Mouse (Mus musculus) thymus, postnatal 14 days (tissue): ENCODE data around the gene Trappc2l.

Source experiments
- DNase-seq: peaks from one replicate; pipeline ENCODE4 v3.0.0; 2021

Gene Trappc2l

DNA sequence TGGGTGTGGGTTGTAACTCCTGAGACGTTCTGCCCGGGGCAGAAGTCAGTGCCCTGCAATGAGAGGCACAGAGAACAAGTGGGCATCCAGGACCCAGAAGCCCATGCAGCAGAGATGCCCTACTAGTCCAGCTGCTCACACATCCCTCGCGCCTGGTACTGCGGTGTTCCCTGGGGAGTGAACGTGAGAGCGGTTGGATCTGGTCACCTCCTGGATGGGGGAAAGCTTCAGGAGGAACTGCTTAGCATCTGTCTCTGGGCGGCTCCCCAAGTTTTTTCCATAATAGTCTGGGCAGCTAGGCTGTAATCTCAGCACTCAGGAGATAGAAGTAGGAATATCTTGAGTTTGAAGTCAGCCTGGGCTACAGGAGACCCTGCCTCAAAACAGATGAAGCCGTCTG is 26.5 kb upstream of the Trappc2l start:
- no peak for DNase-seq

DNA sequence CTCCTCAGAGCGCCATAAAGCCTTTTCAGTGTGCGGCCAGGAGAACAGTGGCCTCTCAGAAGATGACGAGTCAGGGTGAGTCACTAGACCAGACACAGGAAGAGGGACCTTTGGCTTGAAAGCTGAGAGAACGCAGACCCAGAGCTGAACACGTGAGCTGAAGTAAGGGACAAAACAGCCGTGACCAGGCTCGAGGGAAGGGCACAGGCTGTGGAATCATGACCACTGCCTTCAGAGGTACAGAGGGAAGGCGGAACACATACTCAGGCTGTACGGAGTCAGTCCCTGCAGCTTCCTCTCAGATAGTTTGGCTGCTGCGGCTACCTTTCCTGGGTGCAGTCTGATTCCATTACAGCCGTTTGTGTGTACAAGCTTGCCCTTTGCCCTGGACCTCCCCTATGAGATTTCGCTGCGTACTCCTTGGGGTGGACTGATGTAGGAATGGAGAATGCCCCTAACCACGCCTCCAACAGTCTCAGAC is 26.0 kb upstream of the Trappc2l start:
- no peak for DNase-seq

DNA sequence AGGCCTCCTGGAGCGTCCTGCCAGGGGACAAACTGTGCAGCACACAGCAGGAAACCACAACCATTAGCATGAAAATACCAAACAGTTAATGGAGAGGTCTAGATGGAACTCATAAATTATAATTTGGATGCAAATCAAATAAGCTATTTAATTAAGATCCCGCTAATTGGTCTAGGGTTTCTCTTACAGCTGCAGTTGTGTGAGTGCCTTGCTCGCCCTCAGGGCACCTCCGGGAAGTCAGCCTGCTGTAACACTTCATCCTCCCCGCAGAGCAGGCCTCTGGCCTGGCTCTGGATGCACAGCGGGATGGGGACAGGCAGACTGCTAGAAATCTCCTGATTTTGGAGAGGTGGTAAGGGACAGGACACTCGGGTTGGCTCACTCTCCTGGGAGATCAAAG is 25.3 kb upstream of the Trappc2l start:
- no peak for DNase-seq

DNA sequence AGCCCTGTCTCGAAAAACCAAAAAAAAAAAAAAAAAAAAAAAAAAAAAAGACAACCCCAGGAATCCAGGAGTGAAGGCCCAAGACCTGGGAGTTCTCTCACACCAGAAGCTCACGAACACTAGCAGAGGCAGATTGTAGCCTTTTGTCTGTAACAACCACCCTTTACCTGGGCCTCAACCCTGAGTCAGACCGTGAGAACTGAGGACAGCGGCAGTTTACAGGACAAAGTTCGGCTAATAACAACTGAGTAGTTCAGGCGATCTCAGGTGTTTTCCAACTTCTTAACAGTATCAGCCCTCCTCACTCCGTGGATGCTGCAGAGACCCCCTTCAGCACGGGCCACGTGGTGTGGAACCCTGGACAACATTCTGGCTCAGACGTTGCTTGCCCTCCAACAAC is 24.7 kb upstream of the Trappc2l start:
- no peak for DNase-seq

DNA sequence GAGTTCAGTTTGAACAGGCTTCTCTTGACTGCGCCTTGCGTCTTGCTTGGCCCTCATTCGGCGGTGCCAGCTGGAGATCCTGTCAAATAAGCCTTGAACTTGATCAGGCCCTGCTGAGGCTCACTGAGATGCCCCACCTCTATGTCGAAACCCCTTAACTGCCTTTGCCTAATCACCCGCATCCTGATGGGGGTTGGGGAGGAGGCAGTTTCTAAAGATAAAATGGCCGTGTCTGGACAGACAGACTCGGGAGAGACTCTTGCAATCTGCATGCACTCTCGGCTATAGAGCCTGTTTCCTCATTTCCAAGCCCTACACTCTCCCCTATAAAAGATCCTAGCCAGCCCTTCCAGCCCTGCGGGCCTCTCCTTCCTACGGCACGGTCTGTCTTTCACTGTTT is 18.2 kb upstream of the Trappc2l start:
- DNase-seq = no peak

DNA sequence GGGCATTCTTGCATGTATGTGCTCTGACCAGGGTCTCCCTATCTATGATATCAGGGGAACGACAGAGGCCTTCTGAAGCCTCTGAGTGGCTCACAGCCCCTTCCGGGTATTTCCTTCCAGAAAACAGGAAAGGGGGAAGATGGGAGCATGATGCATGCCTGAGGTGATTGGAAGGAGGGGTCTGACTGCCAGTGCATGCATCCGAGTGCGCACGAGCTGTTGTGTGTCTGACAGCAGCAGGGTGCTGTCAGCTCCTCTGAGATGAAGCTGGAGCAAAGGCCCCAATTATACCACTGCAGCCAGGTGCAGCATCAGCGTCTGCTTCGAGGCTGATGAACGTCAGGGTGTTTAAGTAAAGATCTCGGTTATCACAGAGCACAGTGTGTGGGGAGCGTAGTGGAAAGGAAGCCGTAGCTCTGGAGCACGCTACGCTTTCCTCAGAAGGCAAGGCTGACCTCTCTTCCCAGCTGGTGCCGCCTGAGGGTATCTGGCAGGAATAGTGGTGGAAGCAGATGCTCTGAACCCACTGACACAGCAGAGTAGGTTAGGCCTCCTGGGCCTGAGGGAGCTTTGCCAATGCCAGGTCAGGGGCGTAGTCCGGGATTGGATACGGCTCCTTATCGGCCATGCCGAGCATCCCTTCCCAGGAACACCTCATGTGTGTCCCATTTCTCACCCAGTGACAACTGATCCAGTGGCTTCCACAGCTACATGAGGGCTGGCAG is 17.5 kb upstream of the Trappc2l start:
- DNase-seq = no peak

DNA sequence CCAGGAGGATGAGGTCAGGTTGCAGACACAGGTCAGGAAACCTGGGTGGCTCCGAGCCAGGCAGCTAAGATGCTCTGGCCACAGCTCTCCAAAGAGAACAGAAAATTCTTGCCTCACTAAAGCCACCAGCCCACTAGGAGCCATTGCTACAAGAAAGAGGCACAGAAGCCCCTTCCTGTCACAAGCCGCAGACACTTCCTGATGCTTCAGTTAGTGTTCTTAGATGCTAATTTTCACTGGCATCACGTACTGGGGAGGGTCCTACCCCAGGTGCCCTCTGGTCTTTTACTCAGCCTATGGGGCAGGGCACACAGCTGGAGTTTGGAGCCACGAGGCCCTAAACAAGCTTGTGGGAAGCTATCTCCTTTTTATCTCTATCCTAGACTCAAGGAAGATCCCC is 15.4 kb upstream of the Trappc2l start:
- DNase-seq = peak; percentile 51

DNA sequence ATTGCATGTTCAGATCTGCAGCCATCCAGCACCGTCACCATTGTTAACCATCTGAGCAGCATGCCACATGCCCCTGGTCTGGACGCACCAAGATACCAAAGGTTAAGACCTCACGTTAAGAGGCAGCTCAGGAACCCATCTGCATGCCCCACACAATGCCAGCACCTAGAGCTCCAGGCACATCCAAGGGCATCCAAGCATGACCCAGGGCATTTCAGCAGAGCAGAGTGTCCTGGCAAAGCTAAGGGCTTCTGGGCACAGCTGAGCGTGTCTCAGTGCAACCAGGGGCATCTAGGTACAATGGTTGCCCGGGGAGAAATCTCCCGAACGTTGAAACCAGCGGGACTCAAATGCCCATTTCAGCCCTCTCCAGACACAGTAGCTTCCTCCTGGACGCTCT is 10.8 kb upstream of the Trappc2l start:
- no peak for DNase-seq

DNA sequence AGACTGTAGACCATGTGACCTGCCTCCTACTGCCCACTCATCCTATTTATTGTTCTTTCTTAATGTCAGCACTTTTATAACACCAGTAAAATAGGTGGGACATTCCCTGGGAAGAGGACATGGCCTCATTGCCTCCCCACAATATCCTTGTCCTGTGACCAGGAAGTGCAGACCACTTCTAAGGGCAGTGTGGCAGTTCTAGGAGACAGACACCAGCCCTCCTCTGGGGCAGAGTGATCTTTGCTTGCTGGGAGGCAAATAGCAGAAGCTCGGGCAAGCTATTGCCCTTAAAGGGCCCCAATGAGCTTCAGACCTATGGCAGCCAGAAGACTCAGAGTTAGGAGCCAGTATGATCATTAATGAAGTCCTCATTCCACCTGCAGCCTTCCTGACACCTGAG is 6.8 kb upstream of the Trappc2l start:
- no peak for DNase-seq

DNA sequence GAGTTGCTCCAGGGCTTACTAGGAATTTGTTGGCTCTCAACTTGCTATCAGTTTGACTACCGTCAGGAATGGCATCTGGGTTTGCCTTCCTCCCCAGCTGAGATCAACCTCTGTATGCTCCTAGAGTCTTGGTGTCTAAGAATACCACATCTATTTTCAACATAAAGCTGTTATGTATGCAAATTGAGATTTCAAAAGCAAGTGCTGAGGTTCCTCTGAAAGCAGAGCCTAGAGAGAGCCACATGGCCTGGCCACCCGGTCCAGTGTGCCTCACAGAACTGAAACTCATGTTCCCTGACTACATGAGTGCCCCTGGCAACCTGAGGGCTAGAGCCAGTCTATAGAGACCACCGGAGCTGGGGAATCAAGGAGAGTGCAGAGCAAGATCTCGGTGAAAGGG is 6.1 kb upstream of the Trappc2l start:
- DNase-seq = no peak

DNA sequence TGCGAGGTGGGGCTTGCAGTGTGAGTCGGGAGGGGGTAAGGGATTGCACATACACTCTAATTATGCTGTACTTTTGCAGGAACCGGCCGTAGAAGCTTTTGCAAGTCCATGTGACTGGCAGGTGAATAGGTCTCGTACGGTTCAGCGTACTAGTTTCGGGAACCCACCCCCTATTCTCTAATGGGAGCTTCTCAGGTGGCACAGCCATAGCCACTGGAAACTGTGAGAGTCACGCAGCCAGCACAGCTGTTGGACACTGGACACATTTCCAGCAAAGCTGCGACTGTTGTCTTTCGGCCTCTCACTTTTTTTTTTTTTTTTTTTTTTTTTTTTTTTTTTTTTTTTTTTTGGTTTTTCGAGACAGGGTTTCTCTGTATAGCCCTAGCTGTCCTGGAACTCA is 4.6 kb upstream of the Trappc2l start:
- DNase-seq = no peak

DNA sequence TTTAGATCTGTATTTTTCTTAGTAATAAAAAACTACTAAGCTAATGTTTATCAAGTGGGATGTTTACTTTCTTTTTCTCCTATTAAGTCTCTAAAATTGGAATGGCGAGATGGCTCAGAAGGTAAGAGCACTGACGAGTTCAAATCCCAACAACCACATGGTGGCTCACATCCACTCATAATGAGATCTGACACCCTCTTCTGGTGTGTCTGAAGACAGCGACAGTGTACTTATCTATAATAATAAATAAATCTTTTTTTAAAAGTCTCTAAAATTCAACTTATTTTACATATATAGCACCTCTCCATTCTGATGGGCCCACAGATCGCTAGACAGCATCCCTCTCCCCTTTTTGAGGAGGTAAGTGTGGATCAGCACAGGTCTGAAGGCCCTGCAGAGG is 1.2 kb upstream of the Trappc2l start:
- DNase-seq = no peak

DNA sequence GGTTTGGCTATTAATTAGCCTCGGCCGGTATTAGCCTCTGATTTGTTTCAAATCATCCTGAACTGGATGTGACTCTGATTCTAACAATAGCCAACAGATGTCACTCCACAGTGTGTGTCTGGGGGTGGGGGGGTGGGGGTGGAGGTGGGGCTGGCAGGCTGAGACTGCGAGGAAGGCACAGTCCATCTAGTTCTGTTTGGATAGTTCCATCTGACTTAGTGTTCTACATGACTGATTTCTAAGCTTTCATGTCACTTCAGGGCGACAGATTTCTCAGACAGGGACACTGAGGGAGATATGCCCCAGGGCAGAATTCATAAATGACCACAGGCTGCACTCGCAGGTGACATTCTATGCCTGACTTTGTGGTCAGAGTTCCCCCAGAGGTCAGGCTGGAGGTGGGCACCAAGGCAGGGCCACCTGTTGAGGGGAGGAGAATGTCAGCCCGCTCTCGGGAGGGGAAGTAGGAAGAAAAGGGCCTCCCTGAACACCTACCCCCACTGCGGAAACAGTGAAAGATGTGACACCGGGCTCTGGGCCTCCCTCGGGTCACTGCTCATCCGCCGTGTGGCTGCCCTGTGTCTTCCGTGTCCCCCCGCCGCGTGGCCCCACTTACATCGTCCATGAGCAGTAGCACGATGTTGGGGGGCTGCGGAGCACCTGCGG is 695 bp upstream of the Trappc2l start:
- DNase-seq = no peak

DNA sequence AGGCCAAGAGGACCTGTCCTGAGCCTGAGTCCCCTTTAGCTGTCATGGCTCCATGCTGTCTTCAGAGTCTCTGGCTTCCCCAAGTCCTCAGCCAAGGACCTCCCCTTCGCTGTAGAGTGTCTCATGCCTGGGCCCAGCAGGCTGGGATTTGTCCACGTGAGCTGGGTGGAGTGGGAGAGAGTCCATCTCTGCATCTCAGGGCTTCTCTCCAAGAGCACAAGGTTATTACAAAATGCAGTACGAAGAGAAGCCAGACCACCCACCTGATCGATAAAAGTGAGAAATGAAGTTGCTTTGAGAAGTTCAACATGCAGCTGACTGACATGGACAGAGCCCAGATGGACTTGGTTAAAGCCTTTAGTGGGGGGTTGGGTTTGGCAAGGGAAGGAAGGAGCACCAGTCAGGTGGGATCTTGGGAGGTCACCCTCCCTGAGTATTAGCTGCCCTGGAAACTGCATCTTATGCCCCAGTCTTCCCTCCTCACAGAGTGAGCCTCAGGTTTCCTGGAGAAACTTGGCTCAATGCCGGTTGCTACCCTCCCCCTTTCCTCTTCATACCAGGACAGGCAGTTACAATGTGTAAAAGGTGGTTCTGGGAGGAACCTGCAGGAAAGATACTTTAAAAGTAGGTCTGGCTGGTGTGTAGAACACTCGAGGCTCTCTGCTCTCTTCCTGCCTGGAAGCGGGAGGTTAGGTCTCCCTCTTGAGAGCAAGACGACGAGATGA is 4.9 kb downstream of the Trappc2l start:
- DNase-seq = no peak

DNA sequence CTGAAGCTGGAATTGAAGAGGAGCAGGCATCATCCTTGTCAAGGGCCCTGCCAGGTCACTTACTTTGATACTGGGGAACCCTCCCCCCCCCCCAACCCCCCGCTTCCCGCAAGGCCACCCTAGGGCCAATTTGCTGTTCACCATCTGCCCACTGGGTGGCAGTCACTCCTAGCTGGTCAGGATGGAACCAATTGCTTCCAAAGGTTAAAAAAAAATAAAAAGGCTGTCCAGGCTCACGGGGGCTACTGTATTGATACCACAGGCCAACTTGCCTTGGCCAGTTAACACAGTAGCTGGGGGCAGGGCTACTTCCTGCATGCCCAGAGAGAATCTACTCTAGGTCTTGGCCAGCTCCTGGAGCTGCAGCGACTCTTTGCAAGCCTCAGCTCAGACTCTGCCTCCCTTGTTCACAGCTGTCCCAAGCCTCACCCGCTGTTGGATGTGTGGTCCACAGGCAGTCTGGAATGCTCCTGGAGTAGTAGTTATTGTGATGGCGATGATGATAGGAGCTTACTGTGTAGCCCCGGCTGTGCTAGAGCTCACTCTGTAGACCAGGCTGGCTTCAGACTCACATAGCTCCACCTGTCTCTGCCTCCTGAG is 6.6 kb downstream of the Trappc2l start:
- DNase-seq = peak; percentile 85

DNA sequence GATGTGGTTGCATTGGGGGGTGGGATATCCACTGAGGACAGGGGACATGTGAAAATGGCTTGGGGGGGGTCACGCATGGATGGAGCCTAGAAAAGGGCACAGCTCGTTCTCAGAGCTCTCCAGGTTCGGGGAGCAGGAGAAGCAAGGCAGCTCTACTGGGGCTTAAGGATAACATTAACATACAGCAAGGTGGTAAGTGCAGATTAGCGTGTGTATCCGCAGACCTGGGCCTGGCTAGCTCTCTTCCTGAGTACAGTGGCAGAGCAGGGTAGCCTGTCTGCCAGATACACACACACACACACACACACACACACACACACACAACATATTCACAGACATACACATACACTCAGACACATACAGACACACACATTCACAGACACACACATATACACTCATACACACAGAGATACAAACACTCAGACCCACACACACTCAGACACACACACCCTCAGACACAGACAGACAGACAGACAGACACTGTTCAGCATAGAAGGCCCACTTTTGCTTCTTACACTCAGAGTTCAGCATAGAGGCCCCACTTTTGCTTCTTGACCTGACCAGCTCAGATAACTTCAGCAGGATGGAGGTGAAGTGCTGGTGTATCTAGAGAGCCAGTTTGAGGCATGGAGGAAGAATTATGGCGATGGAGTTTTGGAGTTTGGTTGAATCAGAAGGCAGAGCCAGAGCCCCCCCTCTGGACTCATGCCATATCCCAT is 7.4 kb downstream of the Trappc2l start:
- DNase-seq = no peak

DNA sequence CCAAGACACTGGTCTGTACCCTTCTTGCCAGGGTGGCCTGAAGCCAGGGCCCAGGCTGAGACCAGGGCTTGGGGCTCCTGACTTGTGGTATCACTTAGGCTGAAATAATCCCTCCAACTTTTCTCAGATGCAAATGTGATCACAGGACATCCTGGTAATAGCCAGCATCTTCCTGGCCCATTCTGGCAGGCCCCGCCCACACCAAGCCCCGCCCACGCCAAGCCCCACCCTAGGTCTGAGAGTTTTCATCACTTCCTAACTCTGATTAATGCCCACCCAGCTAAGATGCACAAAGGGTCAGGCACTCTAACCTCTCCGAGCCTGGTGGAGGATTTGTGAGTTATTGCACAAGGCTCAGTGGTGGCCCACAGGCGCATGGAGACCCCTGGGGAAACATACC is 9.0 kb downstream of the Trappc2l start:
- DNase-seq = no peak

DNA sequence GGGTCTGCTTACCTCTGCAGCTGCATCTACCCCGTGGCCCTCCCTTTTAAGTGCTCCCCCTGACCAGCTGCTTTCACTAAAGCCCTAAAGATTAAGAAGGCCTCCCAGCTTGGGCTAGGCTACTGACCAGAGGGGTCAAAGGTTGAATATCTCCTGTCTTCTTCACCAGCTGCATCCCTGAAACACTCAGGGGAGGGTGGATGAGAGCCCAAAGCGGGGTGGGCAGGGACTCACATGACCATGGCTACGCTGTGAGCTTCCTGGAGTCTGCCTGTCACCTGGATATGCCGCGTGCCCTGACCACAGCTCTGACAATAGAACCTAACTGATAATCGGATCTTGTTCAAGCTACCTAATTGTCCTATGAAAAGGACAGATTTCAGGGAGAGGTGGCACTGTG is 11.3 kb downstream of the Trappc2l start, which contains the start of gene Pabpn1l:
Gene Pabpn1l, minus strand, starts transcription at position 13 of the 400 bp plus-strand sequence.
- DNase-seq = no peak

DNA sequence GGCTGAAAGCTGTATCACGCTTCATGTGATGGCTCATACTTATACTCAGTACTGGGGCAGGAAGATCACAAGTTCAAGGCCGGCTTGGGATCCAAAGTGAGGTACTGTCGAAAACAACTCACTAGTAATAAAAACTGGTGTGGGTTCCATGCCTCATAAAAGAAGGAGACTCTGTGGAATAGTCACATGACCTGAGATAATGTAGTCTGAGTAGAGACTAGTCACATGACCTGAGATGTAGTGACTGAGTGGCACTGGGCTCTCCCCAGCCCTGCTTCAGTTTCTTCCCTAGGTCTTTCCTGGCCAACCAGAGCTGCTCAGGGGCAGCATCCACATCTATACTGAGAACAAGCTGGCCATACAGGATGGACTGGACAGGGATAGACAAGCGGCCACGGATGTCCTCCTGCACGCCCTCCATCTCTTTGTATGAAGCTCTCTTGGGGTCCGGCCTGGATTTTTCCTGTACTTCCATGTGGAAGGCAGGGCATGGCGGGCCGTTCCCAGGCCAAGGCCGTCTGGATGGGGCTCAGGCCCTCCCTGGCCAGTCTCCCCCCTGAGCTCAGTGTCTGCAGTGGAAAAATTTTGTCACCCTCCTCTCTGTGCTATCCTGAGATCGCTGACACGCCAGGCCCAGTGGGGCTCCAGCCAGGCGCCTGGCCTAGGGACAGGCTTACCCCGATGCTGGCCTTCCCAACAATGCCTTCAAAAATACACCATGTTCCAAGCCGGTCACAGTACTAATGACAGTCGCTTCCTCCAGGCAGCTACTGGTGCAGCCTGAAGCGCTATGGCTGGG is 12.6 kb downstream of the Trappc2l start:
- no peak for DNase-seq

DNA sequence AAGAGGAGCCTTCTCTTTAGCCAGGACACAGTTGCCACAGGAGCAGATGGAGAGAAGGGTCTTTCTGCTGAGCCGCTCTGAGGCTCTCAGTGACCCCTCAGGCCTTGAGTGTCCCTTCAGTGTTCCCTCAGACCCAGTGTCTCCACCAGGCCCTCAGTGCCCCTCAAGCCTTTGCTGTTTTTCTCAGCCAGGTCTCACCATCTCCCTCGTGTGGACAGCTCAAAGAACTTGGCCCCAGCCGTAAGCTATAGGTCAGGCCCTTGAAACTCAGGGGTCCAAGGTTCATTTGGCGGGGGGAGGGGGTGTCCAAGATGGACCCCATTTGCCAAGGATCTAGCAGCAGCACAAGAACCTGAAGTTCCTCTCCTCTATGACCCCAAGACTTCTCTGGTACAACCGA is 13.2 kb downstream of the Trappc2l start:
- DNase-seq = no peak

DNA sequence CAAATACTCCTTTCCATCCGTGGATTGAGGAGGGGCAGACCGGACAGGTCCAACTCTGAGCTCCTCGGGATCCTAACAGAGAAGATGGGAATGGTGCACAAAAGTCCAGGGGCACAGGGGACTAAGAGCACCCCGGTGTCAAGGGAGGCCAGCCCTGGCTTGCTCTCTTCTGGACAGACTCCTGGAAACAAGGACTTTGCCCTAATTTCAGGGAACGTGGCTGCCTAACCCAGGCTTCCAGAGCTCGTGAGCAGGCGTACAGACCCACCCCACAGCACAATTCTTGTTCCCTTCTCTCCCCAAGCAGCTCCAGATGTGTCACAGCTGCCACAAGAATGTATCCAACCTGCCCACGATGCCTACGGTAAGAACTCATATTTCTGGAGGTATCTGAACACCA is 14.4 kb downstream of the Trappc2l start:
- no peak for DNase-seq

DNA sequence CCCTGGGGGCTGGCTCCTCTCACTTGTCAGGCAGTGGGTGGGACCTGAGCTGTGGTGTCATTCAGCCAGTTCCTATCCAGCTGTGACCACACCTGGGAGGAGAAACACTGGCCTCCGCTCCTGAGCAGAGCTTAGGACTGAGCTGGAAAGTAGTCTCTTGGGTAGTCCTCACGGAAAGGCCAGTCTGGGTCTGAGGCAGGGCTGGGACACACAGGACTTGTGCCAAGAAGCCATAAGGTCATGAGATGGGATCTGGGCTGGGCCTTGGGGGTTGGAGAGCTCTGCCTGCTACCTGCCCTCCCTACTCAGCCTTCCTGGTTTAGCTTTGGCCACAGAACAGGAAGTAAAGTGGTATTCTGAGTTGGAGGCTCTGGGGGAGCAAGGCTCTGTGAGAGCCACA is 15.5 kb downstream of the Trappc2l start:
- DNase-seq = no peak
